Mouse (Mus musculus) myocyte (in vitro differentiated cells): ENCODE data around the gene Kif1a.

Experiments
- MAX ChIP-seq: IDR thresholded peaks from one replicate; pipeline ENCODE4 v1.6.1; 2011; ENCODE audit warnings: low read depth, mild to moderate bottlenecking, control low read depth
- POLR2A ChIP-seq: IDR thresholded peaks from one replicate; pipeline ENCODE4 v1.6.1; 2011; ENCODE audit warnings: low read depth, mild to moderate bottlenecking, control low read depth, moderate library complexity; ENCODE audit not compliant: insufficient read length
- TCF12 ChIP-seq: IDR thresholded peaks from one replicate; pipeline ENCODE4 v1.6.1; 2011; ENCODE audit warnings: mild to moderate bottlenecking, control low read depth; ENCODE audit not compliant: poor library complexity, insufficient read depth, severe bottlenecking
- USF1 ChIP-seq: IDR thresholded peaks from one replicate; pipeline ENCODE4 v1.6.1; 2011; ENCODE audit warnings: low read depth, mild to moderate bottlenecking, control low read depth, moderate library complexity

DNA sequence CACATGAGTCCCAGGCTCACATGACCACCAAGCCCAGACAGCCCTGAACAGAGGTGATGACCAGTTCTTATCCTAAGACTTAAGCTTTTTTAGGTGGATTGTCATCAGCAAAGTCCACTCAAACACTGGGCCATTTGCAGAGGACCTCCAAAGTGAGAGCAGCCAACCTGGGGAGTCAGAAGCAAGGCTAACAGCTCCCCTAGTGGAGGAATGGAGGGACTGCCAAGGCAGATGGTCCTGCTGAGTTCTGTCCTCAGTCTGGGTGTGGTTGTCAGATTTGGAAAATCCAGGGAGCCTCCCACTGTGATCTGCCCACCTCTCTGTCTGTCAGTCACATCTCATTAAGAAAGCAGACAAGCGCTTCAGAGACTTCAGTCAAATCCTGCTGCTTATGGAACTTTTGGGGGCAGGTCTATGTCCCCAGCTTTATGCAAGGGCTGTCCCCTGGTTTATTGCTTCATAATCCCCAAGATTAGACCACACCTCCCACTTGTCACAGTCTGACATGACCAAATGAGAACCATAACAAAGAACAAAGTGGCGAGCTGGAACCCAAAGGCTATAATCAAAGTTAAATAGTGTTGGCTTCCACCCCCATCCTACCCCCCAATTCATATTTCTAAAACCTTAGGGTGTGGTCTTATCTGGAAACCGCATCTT lies 20.7 kb downstream of the Kif1a start:
- TF ChIP-seq MAX (no peak), TCF12 (no peak), POLR2A (no peak), USF1 (no peak)
